Mouse (Mus musculus): ENCODE measurements around the gene Fbxl21. TPM values are rescaled to one million over a fixed set of nuclear protein-coding genes. Genes with fewer than 3 reads are reported as not detected.

Gene Fbxl21
- polyA plus RNA-seq, 1 experiment = 2.2 TPM

DNA sequence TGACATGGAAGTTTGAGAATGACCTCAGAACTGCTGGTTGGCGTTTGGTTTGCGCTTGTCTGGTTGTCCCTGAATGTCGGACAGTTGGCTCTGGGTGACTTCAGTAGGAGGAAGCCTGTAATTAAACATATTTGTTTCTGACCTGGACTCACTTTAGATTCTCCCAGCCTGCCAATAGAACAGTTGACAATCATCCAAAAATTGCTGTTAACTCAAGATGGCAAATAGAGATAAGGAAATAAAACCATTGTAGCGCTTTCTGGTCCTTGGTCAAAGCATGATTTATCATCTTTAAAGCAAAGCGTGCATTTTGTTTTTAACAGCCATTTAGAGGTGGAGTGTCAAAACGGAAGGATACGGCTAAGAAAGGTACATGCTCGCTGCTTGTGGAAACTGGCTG is 49.4 kb downstream of the Fbxl21 start:
- H3K36me3 ChIP-seq (ENCODE audit: control insufficient read depth, insufficient read depth, low read length) = no peaks in the 10 kb centered on the region
- no peak overlapping the region for H3K27ac ChIP-seq (ENCODE audit: insufficient read depth, low read depth, low read length)
- WGBS = 50% methylated on average over 8 of the region's 8 CpGs
- H3K4me3 ChIP-seq (ENCODE audit: low read depth, low read length) = no peak overlapping the region
- no peak for TF ChIP-seq POLR2A (IDR thresholded peaks at IDR 0.05; ENCODE audit: low read depth, low read length)
- no peak for TF ChIP-seq CTCF (IDR thresholded peaks at IDR 0.05; ENCODE audit: extremely low read depth, insufficient read length, insufficient replicate concordance, low read depth, low read length)
- no peaks in the 10 kb centered on the region for H3K27me3 ChIP-seq (ENCODE audit: control insufficient read depth, insufficient read depth, low read length)
- H3K4me1 ChIP-seq (ENCODE audit: control insufficient read depth, insufficient read depth, insufficient read length, low read length) = no peaks in the 10 kb centered on the region

DNA sequence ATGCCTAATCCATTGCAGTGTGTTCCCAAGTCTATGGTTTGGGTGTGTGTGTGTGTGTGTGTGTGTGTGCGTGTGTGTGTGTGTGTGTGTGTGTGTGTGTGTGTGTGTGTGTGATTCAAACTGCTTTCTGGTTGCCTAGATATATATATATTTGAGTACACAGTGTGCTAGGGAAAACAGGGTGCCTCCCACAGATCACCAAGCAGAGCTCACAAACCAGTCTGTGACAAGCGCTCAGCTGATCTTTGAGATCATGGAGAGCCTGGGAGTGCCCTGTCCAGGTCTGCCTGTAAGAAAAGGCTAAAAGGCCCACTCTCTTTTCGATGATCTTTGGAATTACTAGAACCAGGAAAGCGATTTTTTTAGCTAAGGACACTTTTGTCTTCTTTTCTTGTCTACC is 52.8 kb downstream of the Fbxl21 start:
- Histone ChIP-seq H3K4me3 (ENCODE audit: low read depth, low read length) (no peak overlapping the region), H3K27ac (ENCODE audit: insufficient read depth, low read depth, low read length) (peak overlapping the region; percentile 31; the same call in 1 of the 2 replicates), H3K27me3 (ENCODE audit: control insufficient read depth, insufficient read depth, low read length) (no peaks in the 10 kb centered on the region), H3K36me3 (ENCODE audit: control insufficient read depth, insufficient read depth, low read length) (no peaks in the 10 kb centered on the region), H3K4me1 (ENCODE audit: control insufficient read depth, insufficient read depth, insufficient read length, low read length) (no peaks in the 10 kb centered on the region)
- no peak for TF ChIP-seq POLR2A (IDR thresholded peaks at IDR 0.05; ENCODE audit: low read depth, low read length)
- no peak for TF ChIP-seq CTCF (IDR thresholded peaks at IDR 0.05; ENCODE audit: extremely low read depth, insufficient read length, insufficient replicate concordance, low read depth, low read length)
- WGBS = 80% methylated on average over 4 of the region's 4 CpGs

DNA sequence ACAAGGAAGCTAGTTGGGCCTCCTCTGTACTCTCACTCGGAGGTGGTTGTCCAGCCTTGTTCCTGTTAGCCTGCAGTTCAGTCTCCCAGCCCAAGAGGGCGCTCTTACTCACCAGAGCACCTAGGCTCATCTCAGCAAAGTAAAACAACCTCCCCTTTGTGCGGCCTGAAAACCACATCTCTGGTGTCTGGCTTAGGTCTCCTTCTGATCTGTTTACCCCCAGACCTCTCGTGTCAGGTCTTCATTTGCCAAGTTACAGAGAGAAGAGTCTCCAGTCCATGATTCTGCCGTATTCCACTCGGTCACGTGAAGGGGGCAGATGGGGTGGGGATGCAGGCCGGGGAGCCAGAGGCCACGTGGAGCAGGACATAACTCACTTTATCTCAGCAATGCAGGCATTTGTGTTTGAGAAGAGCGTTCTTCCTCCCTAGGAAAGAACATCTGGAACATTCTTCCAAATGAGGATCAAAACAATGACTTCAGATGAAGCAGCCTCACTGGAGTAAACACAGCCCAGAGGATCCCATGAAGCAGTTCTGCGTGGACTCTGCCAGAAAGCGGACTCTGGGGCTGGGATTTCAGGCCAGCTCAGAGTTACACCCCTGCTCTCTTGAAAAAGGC is 53.5 kb downstream of the Fbxl21 start:
- Histone ChIP-seq H3K27me3 (ENCODE audit: control insufficient read depth, insufficient read depth, low read length) (no peaks in the 10 kb centered on the region), H3K4me1 (ENCODE audit: control insufficient read depth, insufficient read depth, insufficient read length, low read length) (no peaks in the 10 kb centered on the region), H3K36me3 (ENCODE audit: control insufficient read depth, insufficient read depth, low read length) (no peaks in the 10 kb centered on the region), H3K4me3 (ENCODE audit: low read depth, low read length) (no peak overlapping the region), H3K27ac (ENCODE audit: insufficient read depth, low read depth, low read length) (peak overlapping the region; percentile 58)
- TF ChIP-seq CTCF (IDR thresholded peaks at IDR 0.05; ENCODE audit: extremely low read depth, insufficient read length, insufficient replicate concordance, low read depth, low read length) (peak; percentile 88; the same call in 1 of the 2 replicates), POLR2A (IDR thresholded peaks at IDR 0.05; ENCODE audit: low read depth, low read length) (no peak)
- WGBS = 51% methylated on average over 12 of the region's 12 CpGs

DNA sequence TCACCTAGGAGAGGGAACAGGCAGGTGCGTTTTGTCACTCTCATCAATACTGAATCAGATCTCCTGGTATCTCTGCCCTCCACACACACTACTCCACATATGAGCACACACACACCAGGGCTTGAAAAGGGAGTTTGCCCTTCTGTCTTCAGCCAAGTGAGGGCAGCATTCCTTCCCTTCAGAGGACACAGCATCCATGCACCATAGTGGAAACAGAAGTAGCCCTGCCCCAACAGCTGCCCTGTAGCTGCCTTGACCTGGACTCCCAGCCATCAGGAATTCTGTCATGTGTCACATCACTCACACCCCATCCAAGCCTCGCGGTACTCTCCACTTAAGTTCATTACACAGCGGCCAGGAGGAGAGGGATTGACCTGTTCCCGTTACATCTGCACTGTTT is 55.8 kb downstream of the Fbxl21 start:
- no peak overlapping the region for H3K4me3 ChIP-seq (ENCODE audit: low read depth, low read length)
- no peak for TF ChIP-seq POLR2A (IDR thresholded peaks at IDR 0.05; ENCODE audit: low read depth, low read length)
- peak; percentile 37; the same call in 1 of the 2 replicates for TF ChIP-seq CTCF (IDR thresholded peaks at IDR 0.05; ENCODE audit: extremely low read depth, insufficient read length, insufficient replicate concordance, low read depth, low read length)
- no peaks in the 10 kb centered on the region for H3K36me3 ChIP-seq (ENCODE audit: control insufficient read depth, insufficient read depth, low read length)
- no peaks in the 10 kb centered on the region for H3K27me3 ChIP-seq (ENCODE audit: control insufficient read depth, insufficient read depth, low read length)
- WGBS = 92% methylated on average over 5 of the region's 5 CpGs
- H3K4me1 ChIP-seq (ENCODE audit: control insufficient read depth, insufficient read depth, insufficient read length, low read length) = peaks cover 6% of the 10 kb centered on the region
- H3K27ac ChIP-seq (ENCODE audit: insufficient read depth, low read depth, low read length) = no peak overlapping the region

DNA sequence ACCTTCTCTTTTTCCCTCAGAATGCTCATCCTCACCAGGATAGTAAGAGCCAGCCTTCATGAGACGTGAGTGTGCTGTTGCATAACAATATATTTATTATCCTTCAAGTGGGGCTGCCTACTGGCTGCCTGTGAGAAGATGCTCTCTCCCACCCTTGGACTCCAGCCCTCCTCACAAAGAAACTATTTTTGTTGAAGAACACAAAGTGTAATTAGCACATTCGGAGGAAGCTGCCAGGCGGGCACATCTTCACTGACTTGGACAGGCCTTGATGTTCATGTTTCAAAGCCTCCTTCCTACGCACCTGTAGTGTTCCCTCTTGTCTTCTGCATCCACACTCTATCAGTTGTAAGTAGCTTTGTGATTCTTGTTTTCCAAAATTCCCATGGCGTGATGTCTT is 58.2 kb downstream of the Fbxl21 start:
- H3K36me3 ChIP-seq (ENCODE audit: control insufficient read depth, insufficient read depth, low read length) = no peaks in the 10 kb centered on the region
- H3K4me1 ChIP-seq (ENCODE audit: control insufficient read depth, insufficient read depth, insufficient read length, low read length) = peaks cover 6% of the 10 kb centered on the region
- no peaks in the 10 kb centered on the region for H3K27me3 ChIP-seq (ENCODE audit: control insufficient read depth, insufficient read depth, low read length)
- H3K27ac ChIP-seq (ENCODE audit: insufficient read depth, low read depth, low read length) = no peak overlapping the region
- 84% methylated on average over 5 of the region's 5 CpGs for WGBS
- TF ChIP-seq POLR2A (IDR thresholded peaks at IDR 0.05; ENCODE audit: low read depth, low read length) (no peak), CTCF (IDR thresholded peaks at IDR 0.05; ENCODE audit: extremely low read depth, insufficient read length, insufficient replicate concordance, low read depth, low read length) (no peak)
- H3K4me3 ChIP-seq (ENCODE audit: low read depth, low read length) = no peak overlapping the region

DNA sequence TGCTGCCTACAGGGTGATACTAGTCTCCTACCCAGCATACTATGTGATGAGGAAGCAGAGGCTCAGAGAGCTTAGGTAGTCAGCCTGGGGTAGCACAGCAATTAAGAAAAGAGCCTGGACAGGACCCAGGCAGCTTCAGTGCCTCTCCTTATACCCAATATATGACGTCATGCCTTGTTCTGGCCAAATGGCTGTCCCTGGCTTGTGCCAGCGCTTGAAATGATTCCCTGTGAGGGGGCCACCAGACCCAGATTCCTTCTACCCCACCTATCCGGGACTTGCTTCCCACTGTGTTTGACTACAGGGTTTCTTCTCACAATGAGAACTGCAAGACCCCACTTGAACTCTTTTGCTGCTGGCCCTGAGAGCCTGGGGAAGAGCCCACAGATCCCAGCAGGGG is 59.2 kb downstream of the Fbxl21 start:
- H3K27ac ChIP-seq (ENCODE audit: insufficient read depth, low read depth, low read length) = no peak overlapping the region
- no peaks in the 10 kb centered on the region for H3K27me3 ChIP-seq (ENCODE audit: control insufficient read depth, insufficient read depth, low read length)
- 57% methylated on average over 3 of the region's 3 CpGs for WGBS
- no peaks in the 10 kb centered on the region for H3K36me3 ChIP-seq (ENCODE audit: control insufficient read depth, insufficient read depth, low read length)
- no peak for TF ChIP-seq POLR2A (IDR thresholded peaks at IDR 0.05; ENCODE audit: low read depth, low read length)
- TF ChIP-seq CTCF (IDR thresholded peaks at IDR 0.05; ENCODE audit: extremely low read depth, insufficient read length, insufficient replicate concordance, low read depth, low read length) = no peak
- peaks cover 6% of the 10 kb centered on the region for H3K4me1 ChIP-seq (ENCODE audit: control insufficient read depth, insufficient read depth, insufficient read length, low read length)
- no peak overlapping the region for H3K4me3 ChIP-seq (ENCODE audit: low read depth, low read length)

DNA sequence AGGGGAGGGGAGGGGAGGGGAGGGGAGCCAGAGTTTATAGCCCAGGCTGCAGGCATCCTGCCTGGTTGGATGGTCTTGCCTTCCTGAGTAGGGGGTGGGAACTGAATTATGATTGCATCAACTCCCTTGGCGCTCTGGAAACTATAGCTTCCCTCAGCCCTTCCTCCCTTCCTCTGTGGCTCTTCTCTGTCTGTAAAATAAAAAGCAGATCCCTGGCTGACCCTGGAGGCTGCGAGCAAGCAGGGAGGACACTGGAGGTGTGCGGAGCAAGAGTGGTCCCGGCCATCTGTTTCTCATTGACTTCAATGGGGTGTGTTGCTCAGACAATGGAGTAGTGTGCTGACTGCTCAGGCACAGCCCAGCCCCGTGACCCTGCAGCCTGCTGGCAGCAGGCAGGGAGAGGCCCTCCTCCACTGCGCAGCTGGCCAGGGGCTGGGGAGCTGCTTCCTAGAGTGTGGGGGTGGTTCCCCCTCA is 59.7 kb downstream of the Fbxl21 start:
- Histone ChIP-seq H3K27me3 (ENCODE audit: control insufficient read depth, insufficient read depth, low read length) (no peaks in the 10 kb centered on the region), H3K36me3 (ENCODE audit: control insufficient read depth, insufficient read depth, low read length) (no peaks in the 10 kb centered on the region), H3K4me1 (ENCODE audit: control insufficient read depth, insufficient read depth, insufficient read length, low read length) (peaks cover 6% of the 10 kb centered on the region), H3K4me3 (ENCODE audit: low read depth, low read length) (no peak overlapping the region), H3K27ac (ENCODE audit: insufficient read depth, low read depth, low read length) (no peak overlapping the region)
- WGBS = 22% methylated on average over 6 of the region's 6 CpGs
- TF ChIP-seq CTCF (IDR thresholded peaks at IDR 0.05; ENCODE audit: extremely low read depth, insufficient read length, insufficient replicate concordance, low read depth, low read length) (no peak), POLR2A (IDR thresholded peaks at IDR 0.05; ENCODE audit: low read depth, low read length) (no peak)

All from small intestine, adult 2 months (tissue).